Mouse (Mus musculus) lung, adult 2 months (tissue): ENCODE measurements around the gene Proca1. TPM values are rescaled to one million over a fixed set of nuclear protein-coding genes. Genes with fewer than 3 reads are reported as not detected.
"Not testable (repeated sequence)": the region's sequence is repeated elsewhere in the genome, so short reads cannot be mapped to it uniquely, and the experiment has no call there.

ENCODE experiments used
- DNase-seq: peaks from one replicate; pipeline ENCODE4 v3.0.0; 2022
- H3K4me1 ChIP-seq: fragments of 200-500 bp; 2 replicates; pipeline ENCODE4 v1.6.1; 2011; ENCODE audit warnings: low read length; ENCODE audit not compliant: control insufficient read depth, insufficient read depth
- H3K4me3 ChIP-seq: fragments of 200-500 bp; replicated peaks from 2 replicates; pipeline ENCODE3; 2011; ENCODE audit warnings: low read depth, mild to moderate bottlenecking, control low read depth, low read length; ENCODE audit errors: extremely low read depth
- CTCF ChIP-seq: fragments of 200-500 bp; IDR thresholded peaks from 2 replicates; pipeline ENCODE4 v1.5.1; 2011; ENCODE audit warnings: mild to moderate bottlenecking, low read length, control low read depth; ENCODE audit not compliant: insufficient read depth
- POLR2A ChIP-seq: fragments of 200-500 bp; IDR thresholded peaks from 2 replicates; pipeline ENCODE4 v1.6.1; 2011; ENCODE audit warnings: low read depth, mild to moderate bottlenecking, control low read depth, low read length, borderline replicate concordance; ENCODE audit errors: extremely low read depth
- WGBS: fragments of 180-500 bp; shearing (Covaris S2); methylation state at CpG from one replicate; pipeline ENCODE4 v1.1.7; 2018; 5-methylcytosine and 5-hydroxymethylcytosine counted together
- polyA plus RNA-seq: library from polyadenylated mRNA; depleted of rRNA; stranded (reverse); fragments of >200 nt; gene quantifications from 2 replicates; pipeline ENCODE4 v1.2.3, GENCODE M21; 2012

Proca1 gene
- polyA plus RNA-seq, 1 experiment = 1.4 TPM

DNA sequence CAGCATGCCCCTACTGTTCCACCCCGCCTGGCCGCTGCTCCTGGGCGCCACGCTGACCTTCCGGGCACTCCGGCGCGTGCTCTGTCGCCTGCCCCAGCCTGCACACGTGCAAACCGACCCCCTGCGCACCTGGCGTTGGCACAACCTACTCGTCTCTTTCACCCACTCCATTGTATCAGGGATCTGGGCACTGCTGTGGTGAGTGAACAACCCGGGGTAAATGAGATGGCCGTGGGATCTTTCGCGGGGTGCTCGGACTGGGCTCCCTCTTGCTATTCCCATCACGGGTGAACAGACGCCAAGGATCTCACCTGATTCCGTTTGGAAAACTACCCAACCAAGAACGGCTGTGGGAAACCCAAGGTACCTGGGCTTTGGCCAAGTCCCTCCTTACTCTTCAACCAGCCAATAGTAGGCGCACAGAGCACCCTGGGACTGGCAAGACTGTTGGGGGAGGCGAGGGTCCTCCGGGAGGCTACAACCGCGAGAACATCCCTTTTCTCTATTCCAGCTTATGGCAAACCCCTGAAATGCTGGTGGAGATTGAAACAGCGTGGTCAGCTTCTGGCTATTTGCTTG, 14.2 kb upstream of the Proca1 start:
- no peak for TF ChIP-seq POLR2A
- TF ChIP-seq CTCF = no peak
- peak; percentile 55 for DNase-seq
- Histone ChIP-seq H3K4me3 (peak overlapping the region; percentile 81), H3K4me1 (peaks cover 3% of the 10 kb centered on the region; the same call in 1 of the 2 replicates)
- WGBS = 7% methylated on average over 29 of the region's 29 CpGs

DNA sequence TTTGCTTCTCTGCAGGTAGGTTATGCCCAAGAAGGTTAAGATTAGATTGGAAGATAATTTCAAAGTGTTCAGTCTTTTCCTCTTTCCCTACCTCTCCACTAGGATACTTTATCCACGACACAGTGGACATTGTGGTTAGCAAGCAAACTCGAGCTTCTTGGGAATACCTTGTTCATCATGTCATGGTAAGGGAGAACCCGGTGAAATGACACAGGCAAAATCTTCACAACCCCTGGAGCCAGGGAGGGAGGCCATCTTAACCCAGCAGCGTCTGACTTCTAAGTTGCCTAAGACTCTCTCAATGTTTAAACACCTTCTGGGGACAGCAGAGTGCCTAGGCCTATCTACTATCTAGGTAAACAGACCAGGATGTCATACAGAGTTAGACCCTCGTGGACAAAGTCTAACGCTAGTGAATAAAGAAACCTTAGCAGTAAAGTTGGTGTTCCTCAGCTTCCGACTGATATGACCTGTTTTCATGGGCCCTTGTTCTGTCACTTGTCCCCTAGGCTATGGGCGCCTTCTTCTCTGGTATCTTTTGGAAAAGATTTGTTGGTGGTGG, 13.7 kb upstream of the Proca1 start:
- 48% methylated on average over 8 of the region's 8 CpGs for WGBS
- Histone ChIP-seq H3K4me3 (no peak overlapping the region), H3K4me1 (peaks cover 3% of the 10 kb centered on the region; the same call in 1 of the 2 replicates)
- TF ChIP-seq CTCF (no peak), POLR2A (no peak)
- no peak for DNase-seq

DNA sequence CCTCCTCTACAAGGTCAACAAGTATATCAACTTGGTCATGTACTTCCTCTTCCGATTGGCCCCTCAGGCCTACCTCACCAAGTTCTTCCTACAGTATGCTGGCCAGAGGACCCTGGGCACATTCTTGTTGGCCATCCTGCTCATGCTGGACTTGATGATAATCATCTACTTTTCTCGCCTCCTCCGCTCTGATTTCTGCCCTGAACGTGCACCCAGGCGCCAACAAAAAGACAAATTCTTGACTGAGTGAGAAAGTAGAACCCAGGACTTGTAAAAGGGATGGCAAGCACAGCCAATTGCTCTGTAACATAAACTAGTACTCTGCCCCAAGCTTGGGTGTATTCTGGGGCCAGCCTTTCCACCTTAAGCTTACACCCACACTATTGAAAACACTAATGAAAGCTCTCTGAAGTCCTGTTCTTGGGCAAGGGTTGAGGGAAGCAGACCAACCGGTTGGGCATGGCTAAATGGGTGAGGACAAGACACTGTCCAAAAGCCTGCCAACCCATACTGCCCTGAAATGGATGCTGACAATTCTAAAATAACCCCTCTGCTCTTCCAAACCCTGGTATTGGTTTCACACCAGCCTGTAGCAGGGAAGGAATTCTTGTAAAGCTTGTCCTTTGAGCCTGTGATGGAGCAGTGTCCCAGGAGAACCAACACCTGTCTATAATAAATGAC, 13.0 kb upstream of the Proca1 start:
- TF ChIP-seq POLR2A (no peak), CTCF (no peak)

DNA sequence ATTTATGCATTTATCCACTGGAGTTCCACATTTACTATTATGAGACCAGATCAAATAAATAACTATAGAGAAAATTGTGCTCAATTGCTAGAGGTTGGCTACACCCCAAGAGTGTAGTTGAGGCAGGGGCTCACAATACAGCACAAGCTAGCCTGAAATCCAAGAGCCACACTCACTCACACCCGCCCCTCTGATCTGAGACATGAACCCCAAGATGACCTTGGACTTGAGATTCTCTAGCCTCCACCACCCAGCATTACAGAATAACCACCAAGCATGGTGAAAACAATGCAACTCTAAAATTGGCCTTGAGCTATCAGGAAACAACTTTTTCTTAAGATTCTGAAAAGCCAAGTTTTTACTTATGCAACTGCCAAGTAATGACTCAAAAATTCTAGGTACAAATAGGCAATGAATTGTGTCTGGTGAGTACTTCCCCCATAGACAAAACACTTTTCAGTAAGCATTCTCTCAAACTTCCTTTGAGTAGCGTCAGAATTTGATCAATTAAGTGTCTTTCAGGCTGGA, 11.3 kb upstream of the Proca1 start:
- no peaks in the 10 kb centered on the region; the same call in 1 of the 2 replicates for H3K4me1 ChIP-seq
- WGBS = 39% methylated on average over 2 of the region's 2 CpGs
- no peak overlapping the region for H3K4me3 ChIP-seq
- DNase-seq = no peak
- TF ChIP-seq CTCF (no peak), POLR2A (no peak)

More for the DNA sequence above, 13.0 kb upstream of the Proca1 start:
- DNase-seq = no peak
- peaks cover 3% of the 10 kb centered on the region; the same call in 1 of the 2 replicates for H3K4me1 ChIP-seq
- WGBS = 66% methylated on average over 6 of the region's 6 CpGs
- H3K4me3 ChIP-seq = no peak overlapping the region

DNA sequence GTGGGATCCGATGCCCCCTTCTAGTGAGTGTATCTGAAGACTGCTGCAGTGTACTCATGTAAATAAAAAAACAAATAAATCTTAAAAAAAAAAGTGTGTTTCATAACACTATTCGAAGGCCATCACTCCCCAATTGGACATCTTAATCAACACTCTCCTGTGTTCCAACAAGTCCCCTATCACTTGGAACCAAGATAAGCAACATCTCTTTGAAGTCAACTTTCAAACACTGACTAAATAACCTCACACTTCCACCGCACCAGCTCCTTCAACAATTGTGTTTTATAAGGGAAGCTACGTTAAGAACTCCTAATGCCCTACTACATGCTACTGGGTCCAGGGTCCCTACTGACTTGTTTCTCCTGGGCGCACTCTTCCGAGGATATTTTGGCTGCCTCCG, 10.7 kb upstream of the Proca1 start:
- TF ChIP-seq CTCF (no peak), POLR2A (no peak)
- no peak overlapping the region for H3K4me3 ChIP-seq
- no peak for DNase-seq
- 6% methylated on average over 7 of the region's 7 CpGs for WGBS
- H3K4me1 ChIP-seq = no peaks in the 10 kb centered on the region; the same call in 1 of the 2 replicates

DNA sequence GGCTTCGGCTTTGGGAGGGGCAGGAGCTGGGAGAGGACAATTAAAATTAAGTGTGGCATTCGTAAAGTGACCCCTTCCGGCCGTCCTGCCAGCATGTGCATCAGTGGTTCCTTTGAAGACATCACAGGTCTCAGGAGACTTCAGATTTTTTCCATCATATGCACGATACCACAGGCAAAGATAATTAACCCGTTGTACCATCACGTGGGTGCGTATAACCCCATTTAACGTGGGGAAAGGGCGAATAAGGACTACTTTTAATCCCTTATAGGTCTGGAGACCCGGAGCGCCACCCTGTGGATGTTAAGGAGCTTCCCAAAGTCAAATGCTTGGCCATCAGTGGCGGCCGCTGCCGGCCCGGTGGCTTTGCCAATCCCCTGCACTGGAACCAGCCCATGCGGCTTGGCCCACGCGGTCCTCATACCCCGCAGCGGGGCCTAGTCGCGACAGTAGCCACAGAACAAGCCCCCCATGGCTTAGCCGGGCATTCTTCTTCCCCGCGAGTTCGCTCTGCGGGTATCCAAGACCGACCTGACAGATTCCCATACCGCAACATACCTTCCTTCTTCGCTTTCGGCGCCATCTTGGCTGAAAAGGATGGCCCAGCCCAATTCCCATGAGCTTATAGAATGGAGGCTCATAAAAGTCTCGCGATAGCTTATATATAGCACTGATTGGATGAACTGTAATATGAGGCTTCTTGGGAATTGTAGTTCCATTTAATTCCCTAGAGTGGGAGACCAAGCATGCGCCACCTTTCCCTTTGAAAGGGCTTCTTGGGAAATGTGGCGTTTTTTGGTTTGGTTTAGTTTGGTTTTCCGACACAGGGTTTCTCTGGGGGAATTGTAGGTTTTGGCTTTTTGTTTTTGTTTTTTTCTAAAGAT, 10.0 kb upstream of the Proca1 start, which contains the start of gene Rpl23a:
Gene Rpl23a, minus strand, starts transcription at position 624 of the 884 bp plus-strand sequence.
- peak; percentile 82 for DNase-seq
- H3K4me1 ChIP-seq = no peaks in the 10 kb centered on the region; the same call in 1 of the 2 replicates
- H3K4me3 ChIP-seq = peak within 1 kb of the TSS; percentile 90
- WGBS = under 1% methylated on average over 38 of the region's 38 CpGs
- TF ChIP-seq POLR2A (peak; percentile 96), CTCF (no peak)

DNA sequence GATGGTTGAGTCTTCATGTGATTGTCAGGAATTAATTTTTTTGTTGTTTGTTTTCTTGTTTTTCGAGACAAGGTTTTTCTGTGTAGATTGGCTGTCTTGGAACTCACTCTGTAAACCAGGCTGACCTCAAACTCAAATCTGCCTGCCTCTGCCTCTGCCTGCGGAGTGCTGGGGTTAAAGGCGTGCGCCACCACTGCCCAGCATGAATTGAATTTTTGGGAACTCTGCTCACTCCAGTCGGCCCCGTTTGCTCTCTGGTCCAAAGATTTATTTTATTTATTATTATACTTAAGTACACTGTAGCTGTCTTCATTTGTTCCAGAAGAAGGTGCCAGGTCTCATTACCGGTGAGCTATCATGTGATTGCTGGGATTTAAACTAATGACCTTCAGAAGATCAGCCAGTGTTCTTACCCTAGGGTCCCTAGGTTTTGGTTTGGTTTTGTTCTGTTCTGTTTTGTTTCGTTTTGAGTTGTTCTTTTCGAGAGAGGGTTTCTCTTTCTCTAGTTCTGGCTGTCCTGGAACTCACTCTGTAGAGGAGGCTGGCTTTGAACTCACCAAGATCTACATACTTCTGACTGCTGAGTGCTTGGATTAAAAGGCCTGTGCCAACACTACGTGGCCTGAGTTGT, 9.2 kb upstream of the Proca1 start:
- no peaks in the 10 kb centered on the region; the same call in 1 of the 2 replicates for H3K4me1 ChIP-seq
- 45% methylated on average over 10 of the region's 10 CpGs for WGBS
- no peak for DNase-seq
- no peak for TF ChIP-seq CTCF
- TF ChIP-seq POLR2A = no peak
- H3K4me3 ChIP-seq = no peak overlapping the region

DNA sequence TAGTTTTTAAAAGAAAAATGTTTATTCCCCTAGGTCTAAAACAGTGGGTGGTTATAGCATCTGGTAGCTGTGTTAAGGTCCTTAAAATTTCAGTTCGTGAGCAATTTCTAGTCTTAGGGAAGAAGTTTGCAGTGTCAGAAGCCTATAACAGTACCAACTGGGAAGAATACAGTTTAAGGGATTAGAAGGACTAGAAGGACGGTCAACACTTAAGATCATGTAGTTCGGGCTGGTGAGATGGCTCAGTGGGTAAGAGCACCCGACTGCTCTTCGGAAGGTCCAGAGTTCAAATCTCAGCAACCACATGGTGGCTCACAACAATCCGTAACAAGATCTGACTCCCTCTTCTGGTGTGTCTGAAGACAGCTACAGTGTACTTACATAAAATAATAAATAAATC, 8.5 kb upstream of the Proca1 start:
- 93% methylated on average over 6 of the region's 6 CpGs for WGBS

More for the DNA sequence above, 8.5 kb upstream of the Proca1 start:
- H3K4me3 ChIP-seq, DNase-seq, H3K4me1 ChIP-seq: not testable (repeated sequence)
